Mouse (Mus musculus) thymus, postnatal 25 days (tissue): Measurements from ENCODE around the gene Emilin3.

Experiments
- DNase-seq: peaks from one replicate; pipeline ENCODE4 v3.0.0; 2022

Emilin3 gene

GRCm38 (mm10) chr2:160915821-160916610, 3.9 kb upstream of the Emilin3 start:
- DNase-seq: no peak

- no peak for DNase-seq
Measured at GRCm38 (mm10) chr2:160914656-160915055, 2.5 kb upstream of the Emilin3 start.

- DNase-seq: no peak
Measured at GRCm38 (mm10) chr2:160911558-160912201, 448 bp downstream of the Emilin3 start.

GRCm38 (mm10) chr2:160910633-160911032, 1.5 kb downstream of the Emilin3 start:
- no peak for DNase-seq

- no peak for DNase-seq
Measured at GRCm38 (mm10) chr2:160908607-160909006, 3.5 kb downstream of the Emilin3 start.

- no peak for DNase-seq
Measured at GRCm38 (mm10) chr2:160906101-160906500, 6.0 kb downstream of the Emilin3 start.

- DNase-seq: no peak
Measured at GRCm38 (mm10) chr2:160905301-160905700, 6.8 kb downstream of the Emilin3 start.

GRCm38 (mm10) chr2:160901656-160902412, 10.3 kb downstream of the Emilin3 start:
- DNase-seq: no peak

- DNase-seq: no peak
Measured at GRCm38 (mm10) chr2:160891697-160892096, 20.4 kb downstream of the Emilin3 start.

- no peak for DNase-seq
Measured at GRCm38 (mm10) chr2:160891045-160891444, 21.1 kb downstream of the Emilin3 start.

GRCm38 (mm10) chr2:160887859-160888258, 24.3 kb downstream of the Emilin3 start:
- peak; percentile 23 for DNase-seq

- peak; percentile 64 for DNase-seq
Measured at GRCm38 (mm10) chr2:160887284-160887683, 24.8 kb downstream of the Emilin3 start.

- DNase-seq: no peak
Measured at GRCm38 (mm10) chr2:160886221-160886620, 25.9 kb downstream of the Emilin3 start.

- peak; percentile 61 for DNase-seq
Measured at GRCm38 (mm10) chr2:160884830-160885229, 27.3 kb downstream of the Emilin3 start.

- DNase-seq: no peak
Measured at GRCm38 (mm10) chr2:160883912-160884311, 28.2 kb downstream of the Emilin3 start.

- DNase-seq: no peak
Measured at GRCm38 (mm10) chr2:160882436-160882835, 29.7 kb downstream of the Emilin3 start.

- no peak for DNase-seq
Measured at GRCm38 (mm10) chr2:160881462-160882101, 30.5 kb downstream of the Emilin3 start.

GRCm38 (mm10) chr2:160880453-160881195, 31.5 kb downstream of the Emilin3 start, which contains the start of gene Lpin3:
Gene Lpin3, plus strand, starts transcription at chr2:160880670.
- no peak for DNase-seq

GRCm38 (mm10) chr2:160876115-160876514, 36.0 kb downstream of the Emilin3 start:
- DNase-seq: peak; percentile 11

GRCm38 (mm10) chr2:160874231-160874877, 37.8 kb downstream of the Emilin3 start:
- no peak for DNase-seq

- DNase-seq: peak; percentile 92
Measured at GRCm38 (mm10) chr2:160872890-160873382, 39.2 kb downstream of the Emilin3 start, which contains the start of gene Zhx3. Gene Zhx3, minus strand, starts transcription at chr2:160872998.
